Mouse (Mus musculus): ENCODE results near the gene Sertad2. TPM values are rescaled to one million over a fixed set of nuclear protein-coding genes. Genes with fewer than 3 reads are reported as not detected.

Gene Sertad2
- polyA plus RNA-seq, 1 experiment from 2014 or later: 19.4 TPM

DNA sequence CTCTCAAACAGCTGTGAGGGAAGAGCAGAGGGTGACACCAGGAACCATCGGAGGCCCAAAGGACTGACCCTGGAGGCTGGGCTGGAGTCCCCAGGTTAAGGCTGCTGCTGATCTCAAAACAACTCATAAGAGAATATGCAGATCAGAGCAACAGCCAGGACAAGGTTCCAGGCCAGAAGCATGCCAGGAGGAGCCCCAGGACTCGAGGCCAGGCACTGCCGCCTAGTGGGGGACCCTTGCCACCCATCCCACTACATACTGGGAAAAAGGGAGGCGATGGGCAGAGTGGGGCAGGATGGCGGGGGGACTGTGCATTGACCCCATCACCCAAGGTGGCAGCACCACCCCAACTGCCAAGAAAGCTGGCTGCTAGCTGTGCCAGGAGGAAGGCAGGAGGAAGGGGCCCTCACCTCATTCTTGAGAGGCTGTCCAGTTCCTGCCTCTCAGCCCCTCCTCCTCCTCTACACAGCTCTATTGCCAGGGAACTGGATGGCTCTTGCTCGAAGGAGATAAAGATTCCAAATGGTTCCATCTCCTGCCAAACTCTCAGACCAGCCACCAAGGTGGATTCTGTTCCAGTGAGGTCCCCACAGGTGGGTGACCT lies 128.8 kb downstream of the Sertad2 start:
- no peaks in the 10 kb centered on the region for H3K36me3 ChIP-seq (ENCODE audit: control insufficient read depth, insufficient read depth, low read length)
- 52% methylated on average over 6 of the region's 6 CpGs for WGBS
- ATAC-seq (ENCODE audit: low FRiP score): 0 out of 2 replicates have a peak, but pooled peaks have one; percentile 19
- H3K27me3 ChIP-seq (ENCODE audit: control insufficient read depth, insufficient read depth, low read length): no peaks in the 10 kb centered on the region
- H3K4me2 ChIP-seq: no peak overlapping the region
- peak; percentile 74 for DNase-seq (ENCODE audit: low spot score, missing footprints)
- no peak overlapping the region for H3K27ac ChIP-seq (ENCODE audit: low read depth, low read length)
- no peak overlapping the region for H3K4me3 ChIP-seq (ENCODE audit: low read depth, low read length)
- H3K4me1 ChIP-seq (ENCODE audit: control insufficient read depth, insufficient read depth, low read length): no peaks in the 10 kb centered on the region
- no peaks in the 10 kb centered on the region for H3K9me3 ChIP-seq (ENCODE audit: control insufficient read depth, low read length)
- H3K9ac ChIP-seq (ENCODE audit: low read length): no peak overlapping the region

DNA sequence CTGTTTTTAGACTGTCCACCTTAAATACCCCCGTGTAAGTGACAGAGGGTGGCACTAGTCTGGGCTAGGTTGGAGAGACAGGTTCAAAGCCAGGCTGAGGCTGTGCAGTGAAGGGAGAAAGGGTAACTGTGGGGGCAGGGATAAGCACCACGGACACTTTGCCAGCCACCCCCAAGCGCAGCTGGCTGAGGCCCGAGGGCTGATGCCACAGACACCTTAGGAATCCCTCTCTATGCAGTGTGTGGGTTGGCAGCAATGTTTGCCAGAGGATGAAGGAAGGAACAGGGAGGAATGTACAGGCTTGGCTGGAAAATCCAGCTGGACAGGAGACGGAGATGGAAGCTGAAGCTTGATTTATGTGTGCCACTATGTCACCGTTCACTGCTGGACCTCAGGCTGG lies 129.5 kb downstream of the Sertad2 start:
- Histone ChIP-seq H3K4me3 (ENCODE audit: low read depth, low read length) (no peak overlapping the region), H3K27ac (ENCODE audit: low read depth, low read length) (no peak overlapping the region), H3K27me3 (ENCODE audit: control insufficient read depth, insufficient read depth, low read length) (no peaks in the 10 kb centered on the region), H3K9ac (ENCODE audit: low read length) (no peak overlapping the region), H3K4me2 (no peak overlapping the region), H3K4me1 (ENCODE audit: control insufficient read depth, insufficient read depth, low read length) (no peaks in the 10 kb centered on the region), H3K9me3 (ENCODE audit: control insufficient read depth, low read length) (no peaks in the 10 kb centered on the region), H3K36me3 (ENCODE audit: control insufficient read depth, insufficient read depth, low read length) (no peaks in the 10 kb centered on the region)
- no peak for ATAC-seq (ENCODE audit: low FRiP score)
- WGBS: 85% methylated on average over 6 of the region's 6 CpGs
- peak; percentile 78 for DNase-seq (ENCODE audit: low spot score, missing footprints)

DNA sequence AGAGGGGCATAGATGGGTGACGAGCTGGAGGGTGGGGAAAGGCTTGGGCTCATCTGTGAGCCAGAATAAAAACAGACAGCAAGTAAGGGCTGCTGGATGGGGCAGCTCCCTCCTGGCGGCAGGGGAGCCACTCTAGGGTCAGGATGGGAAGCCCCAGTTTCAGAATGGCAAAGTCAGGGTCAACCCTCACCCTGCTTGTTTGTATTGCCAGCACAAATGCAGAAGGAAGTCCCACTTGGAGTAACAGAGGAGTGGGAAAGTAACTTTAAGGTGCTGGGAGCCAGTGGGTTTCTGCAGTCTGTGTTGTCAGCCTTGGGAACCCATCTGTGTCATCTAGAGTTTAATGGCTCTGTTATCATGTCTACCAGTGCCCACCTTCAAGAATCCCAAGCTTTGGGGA lies 136.3 kb downstream of the Sertad2 start:
- DNase-seq (ENCODE audit: low spot score, missing footprints): no peak
- no peaks in the 10 kb centered on the region for H3K27me3 ChIP-seq (ENCODE audit: control insufficient read depth, insufficient read depth, low read length)
- H3K4me1 ChIP-seq (ENCODE audit: control insufficient read depth, insufficient read depth, low read length): no peaks in the 10 kb centered on the region
- no peaks in the 10 kb centered on the region for H3K36me3 ChIP-seq (ENCODE audit: control insufficient read depth, insufficient read depth, low read length)
- H3K4me3 ChIP-seq (ENCODE audit: low read depth, low read length): no peak overlapping the region
- H3K27ac ChIP-seq (ENCODE audit: low read depth, low read length): no peak overlapping the region
- no peaks in the 10 kb centered on the region for H3K9me3 ChIP-seq (ENCODE audit: control insufficient read depth, low read length)
- H3K9ac ChIP-seq (ENCODE audit: low read length): no peak overlapping the region
- 70% methylated on average over 2 of the region's 2 CpGs for WGBS
- no peak overlapping the region for H3K4me2 ChIP-seq
- no peak for ATAC-seq (ENCODE audit: low FRiP score)

- Histone ChIP-seq H3K4me2 (no peak overlapping the region), H3K9me3 (ENCODE audit: control insufficient read depth, low read length) (no peaks in the 10 kb centered on the region), H3K27ac (ENCODE audit: low read depth, low read length) (no peak overlapping the region), H3K9ac (ENCODE audit: low read length) (no peak overlapping the region), H3K4me1 (ENCODE audit: control insufficient read depth, insufficient read depth, low read length) (no peaks in the 10 kb centered on the region), H3K27me3 (ENCODE audit: control insufficient read depth, insufficient read depth, low read length) (no peaks in the 10 kb centered on the region), H3K36me3 (ENCODE audit: control insufficient read depth, insufficient read depth, low read length) (no peaks in the 10 kb centered on the region; the same call in 1 of the 2 replicates), H3K4me3 (ENCODE audit: low read depth, low read length) (no peak overlapping the region)
- no peak for ATAC-seq (ENCODE audit: low FRiP score)
- 81% methylated on average over 5 of the region's 5 CpGs for WGBS
- peak; percentile 54 for DNase-seq (ENCODE audit: low spot score, missing footprints)
Measured at GRCm38 (mm10) chr11:20680781-20681180, 137.7 kb downstream of the Sertad2 start.

GRCm38 (mm10) chr11:20681679-20682078 lies 138.6 kb downstream of the Sertad2 start:
- WGBS: 94% methylated on average over 5 of the region's 5 CpGs
- no peak for ATAC-seq (ENCODE audit: low FRiP score)
- no peak overlapping the region for H3K4me3 ChIP-seq (ENCODE audit: low read depth, low read length)

GRCm38 (mm10) chr11:20691000-20691399 lies 147.9 kb downstream of the Sertad2 start:
- Histone ChIP-seq H3K4me3 (ENCODE audit: low read depth, low read length) (no peak overlapping the region), H3K9ac (ENCODE audit: low read length) (no peak overlapping the region), H3K9me3 (ENCODE audit: control insufficient read depth, low read length) (no peaks in the 10 kb centered on the region), H3K4me1 (ENCODE audit: control insufficient read depth, insufficient read depth, low read length) (no peaks in the 10 kb centered on the region), H3K27me3 (ENCODE audit: control insufficient read depth, insufficient read depth, low read length) (no peaks in the 10 kb centered on the region), H3K27ac (ENCODE audit: low read depth, low read length) (no peak overlapping the region), H3K4me2 (no peak overlapping the region), H3K36me3 (ENCODE audit: control insufficient read depth, insufficient read depth, low read length) (no peaks in the 10 kb centered on the region; the same call in 1 of the 2 replicates)
- WGBS: 5% methylated on average over 4 of the region's 4 CpGs
- peak; percentile 95 for DNase-seq (ENCODE audit: low spot score, missing footprints)
- ATAC-seq (ENCODE audit: low FRiP score): peak; percentile 86

More at GRCm38 (mm10) chr11:20681679-20682078, 138.6 kb downstream of the Sertad2 start:
- H3K9ac ChIP-seq (ENCODE audit: low read length): no peak overlapping the region
- H3K36me3 ChIP-seq (ENCODE audit: control insufficient read depth, insufficient read depth, low read length): no peaks in the 10 kb centered on the region; the same call in 1 of the 2 replicates
- H3K4me2 ChIP-seq: no peak overlapping the region
- no peak overlapping the region for H3K27ac ChIP-seq (ENCODE audit: low read depth, low read length)
- H3K27me3 ChIP-seq (ENCODE audit: control insufficient read depth, insufficient read depth, low read length): no peaks in the 10 kb centered on the region
- H3K4me1 ChIP-seq (ENCODE audit: control insufficient read depth, insufficient read depth, low read length): no peaks in the 10 kb centered on the region
- no peaks in the 10 kb centered on the region for H3K9me3 ChIP-seq (ENCODE audit: control insufficient read depth, low read length)
- peak; percentile 17 for DNase-seq (ENCODE audit: low spot score, missing footprints)

Other genes with a start within 250 kb of the Sertad2 start
- gene Slc1a4, start 210.5 kb upstream of the Sertad2 start, polyA plus RNA-seq (2014; fragmentation: Nextera tagmentation; extraction: Ambion mirVana): 20.2 and 21.0 TPM in 2 replicates
- 32.1 and 33.1 TPM in 2 replicates for gene Aftph, start 198.3 kb downstream of the Sertad2 start, polyA plus RNA-seq (2014; fragmentation: Nextera tagmentation; extraction: Ambion mirVana)

Data from midbrain, embryonic 11.5 days (tissue).